Mouse (Mus musculus): Measurements from ENCODE around the gene Fam173a.

DNA sequence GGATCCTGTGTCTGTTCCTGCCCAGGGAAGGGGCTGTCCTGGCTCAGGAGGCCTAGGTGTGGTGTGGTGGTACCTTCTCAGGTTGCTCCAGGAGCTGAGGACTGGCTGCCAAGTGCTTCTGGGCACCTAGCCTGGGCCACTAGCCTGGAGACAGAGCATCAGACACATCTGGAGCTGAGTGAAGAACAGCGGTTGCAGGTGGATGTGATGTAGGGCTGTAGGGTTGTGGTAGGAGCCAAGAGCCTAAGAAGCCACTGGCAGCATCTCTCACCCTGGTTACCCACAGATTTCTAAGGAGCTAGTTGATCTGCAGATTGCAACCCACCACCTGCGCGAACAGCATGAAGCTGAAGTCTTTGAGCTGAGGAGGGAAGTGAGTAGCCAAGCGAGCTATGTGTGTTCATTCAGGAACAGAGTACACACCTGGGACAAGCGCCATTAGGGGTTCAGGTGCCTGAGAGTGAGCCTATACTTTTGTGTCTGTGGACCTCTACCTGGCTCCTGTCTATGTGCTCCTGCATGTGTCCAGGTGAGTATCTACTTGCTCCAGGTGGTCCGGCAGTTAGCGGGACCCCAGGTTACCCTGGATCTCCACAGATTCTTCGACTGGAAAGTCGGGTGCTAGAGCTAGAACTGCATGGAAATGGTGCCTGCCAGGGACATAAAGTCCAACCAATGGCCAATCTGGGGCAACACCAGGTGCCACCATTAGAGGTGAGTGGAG, 5.8 kb downstream of the Fam173a start:
- TF ChIP-seq CTCF (conservative IDR thresholded peaks at IDR 0.05; ENCODE audit: low read length) (no peak), POU5F1 (IDR thresholded peaks at IDR 0.05; ENCODE audit: borderline replicate concordance, low read length) (no peak)
